Comparison of ENCODE assay signal across 11 mouse cellular contexts in the genomic region with DNA sequence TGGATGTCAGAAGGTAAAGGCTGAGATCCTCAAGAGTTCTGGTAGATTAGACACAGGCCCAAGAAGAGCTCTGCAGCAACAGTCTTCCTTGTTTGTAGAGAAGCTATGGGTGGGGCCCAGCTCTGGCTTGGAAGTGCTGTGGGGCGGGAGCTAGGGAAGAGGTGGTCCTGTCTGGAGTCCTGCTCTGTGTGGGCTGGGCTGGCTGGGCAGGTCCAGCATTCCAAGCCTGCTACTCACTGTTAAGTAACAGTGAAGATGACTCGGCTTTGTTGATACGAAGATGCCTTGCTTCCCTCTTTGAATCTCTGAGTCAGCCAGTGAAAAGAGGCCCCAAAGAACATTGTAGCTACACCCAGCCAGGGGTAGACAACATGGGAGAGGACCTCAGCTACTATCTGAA. TPM values are rescaled to one million over a fixed set of nuclear protein-coding genes. Genes with fewer than 3 reads are reported as not detected.
DNase-seq lines count a peak whose midpoint lies in the region; ATAC-seq lines count a peak whose summit lies in the region.
"Had no signal": no experiment of that assay in that cellular context is flagged by ENCODE, and none has a peak within 500 bp of the region (broad histone marks: within the 10 kb centered on the region; RNA-seq: fewer than 3 reads in every experiment).

No protein-coding gene starts in this region.

- no peak overlapping the region for H3K4me2 ChIP-seq in midbrain, embryonic 13.5 days (replicated peaks)
- H3K4me2 ChIP-seq: hindbrain, embryonic 15.5 days had no signal

- H3K36me3 ChIP-seq in midbrain, embryonic 13.5 days, result no peaks in the 10 kb centered on the region
- H3K36me3 ChIP-seq: hindbrain, embryonic 15.5 days had no signal

- peak; percentile 20 to 28 for DNase-seq in left cerebral cortex, adult 18-20 months (ENCODE audit: low spot score in 2 of 2)
- DNase-seq in left cerebral cortex, postnatal 14 days (ENCODE audit: low spot score in 2 of 2), result no peak
- DNase-seq in gastrocnemius, postnatal 25 days, result peak; percentile 86
- peak; percentile 24 to 61 for DNase-seq in kidney, postnatal 25 days
- DNase-seq in ovary, postnatal 36 days (ENCODE audit: low spot score), result peak; percentile 58
- no peak for DNase-seq in right cerebral cortex, postnatal 10 days (ENCODE audit: low spot score in 2 of 2)
- no peak for DNase-seq in thymus, postnatal 0 days (ENCODE audit: low spot score)

- H3K4me3 ChIP-seq in midbrain, embryonic 13.5 days (replicated peaks), result no peak overlapping the region
- H3K4me3 ChIP-seq: hindbrain, embryonic 15.5 days had no signal

- H3K27ac ChIP-seq in midbrain, embryonic 13.5 days, result no peak overlapping the region
- H3K27ac ChIP-seq: hindbrain, embryonic 15.5 days had no signal

- no peaks in the 10 kb centered on the region for H3K27me3 ChIP-seq in midbrain, embryonic 13.5 days
- H3K27me3 ChIP-seq: hindbrain, embryonic 15.5 days had no signal

- 75% methylated on average over 3 of the region's 3 CpGs for WGBS in midbrain, embryonic 13.5 days

- intact Hi-C loops in left cerebral cortex, postnatal 14 days (cut with DNase I), result no loop called here

- no peak for ATAC-seq in midbrain, embryonic 13.5 days

- H3K9me3 ChIP-seq in midbrain, embryonic 13.5 days, result no peaks in the 10 kb centered on the region
- H3K9me3 ChIP-seq: G1E; hindbrain, embryonic 15.5 days had no signal

- H3K4me1 ChIP-seq in midbrain, embryonic 13.5 days (replicated peaks), result no peaks in the 10 kb centered on the region
- H3K4me1 ChIP-seq: hindbrain, embryonic 15.5 days had no signal

- no peak overlapping the region for H3K9ac ChIP-seq in midbrain, embryonic 13.5 days (replicated peaks)
- H3K9ac ChIP-seq: hindbrain, embryonic 15.5 days had no signal

RNA-seq across cellular contexts. Expression of a gene that starts 1.9 kb away (rescaled TPM):
- total RNA-seq in left cerebral cortex, adult 18-20 months (2021), result 1 to 10 TPM; 1.4 to 3.1 TPM
- 1 to 10 TPM; 2.7 to 3.8 TPM for total RNA-seq in left cerebral cortex, postnatal 14 days (2021)
- 1 to 10 TPM; 3.7 to 4.1 TPM for total RNA-seq in gastrocnemius, postnatal 25 days (2021)
- polyA plus RNA-seq in midbrain, embryonic 13.5 days (2015; fragmentation: Nextera tagmentation; extraction: Ambion mirVana), result 0.63 and 1.1 TPM in 2 replicates
- 3.8 and 4.2 TPM in 2 replicates for polyA plus RNA-seq in thymus, postnatal 0 days (2015; fragmentation: Nextera tagmentation; extraction: Ambion mirVana)
- polyA plus RNA-seq: G1E had no signal

RNA-seq across cellular contexts. Expression of a gene that starts 52.3 kb away (rescaled TPM):
- total RNA-seq in left cerebral cortex, adult 18-20 months (2021), result under 1 TPM in 1 of 2 experiments, not detected in 1; 0.16 TPM
- under 1 TPM; 0.15 to 0.21 TPM for total RNA-seq in left cerebral cortex, postnatal 14 days (2021)
- total RNA-seq in gastrocnemius, postnatal 25 days (2021), result under 1 TPM in 1 of 2 experiments, not detected in 1; 0.19 TPM
- not detected in 2 replicates for polyA plus RNA-seq in midbrain, embryonic 13.5 days (2015; fragmentation: Nextera tagmentation; extraction: Ambion mirVana)
- polyA plus RNA-seq in thymus, postnatal 0 days (2015; fragmentation: Nextera tagmentation; extraction: Ambion mirVana), result 6.8 and 9.0 TPM in 2 replicates
- polyA plus RNA-seq: hindbrain, embryonic 15.5 days; neural tube, embryonic 14.5 days had no signal

RNA-seq across cellular contexts. Expression of a gene that starts 53.4 kb away (rescaled TPM):
- total RNA-seq in left cerebral cortex, adult 18-20 months (2021), result under 1 TPM in 1 of 2 experiments, not detected in 1; 0.07 TPM
- under 1 TPM; 0.21 to 0.42 TPM for total RNA-seq in left cerebral cortex, postnatal 14 days (2021)
- not detected for total RNA-seq in gastrocnemius, postnatal 25 days (2021)
- polyA plus RNA-seq in midbrain, embryonic 13.5 days (2015; fragmentation: Nextera tagmentation; extraction: Ambion mirVana), result 0.03 TPM in 1 of 2 replicates, not detected in the other
- polyA plus RNA-seq in thymus, postnatal 0 days (2015; fragmentation: Nextera tagmentation; extraction: Ambion mirVana), result 0.08 and 0.14 TPM in 2 replicates

Comparison
In these comparisons a context has a peak if more than half of its experiments do, and no peak if none do; other contexts are left out.
1. DNase-seq: peak in left cerebral cortex, adult 18-20 months (2 of 2), gastrocnemius, postnatal 25 days (single experiment), kidney, postnatal 25 days (2 of 2) and ovary, postnatal 36 days (single experiment); none in left cerebral cortex, postnatal 14 days (0 of 2), right cerebral cortex, postnatal 10 days (0 of 2) and thymus, postnatal 0 days (single experiment).